In the genomic region with DNA sequence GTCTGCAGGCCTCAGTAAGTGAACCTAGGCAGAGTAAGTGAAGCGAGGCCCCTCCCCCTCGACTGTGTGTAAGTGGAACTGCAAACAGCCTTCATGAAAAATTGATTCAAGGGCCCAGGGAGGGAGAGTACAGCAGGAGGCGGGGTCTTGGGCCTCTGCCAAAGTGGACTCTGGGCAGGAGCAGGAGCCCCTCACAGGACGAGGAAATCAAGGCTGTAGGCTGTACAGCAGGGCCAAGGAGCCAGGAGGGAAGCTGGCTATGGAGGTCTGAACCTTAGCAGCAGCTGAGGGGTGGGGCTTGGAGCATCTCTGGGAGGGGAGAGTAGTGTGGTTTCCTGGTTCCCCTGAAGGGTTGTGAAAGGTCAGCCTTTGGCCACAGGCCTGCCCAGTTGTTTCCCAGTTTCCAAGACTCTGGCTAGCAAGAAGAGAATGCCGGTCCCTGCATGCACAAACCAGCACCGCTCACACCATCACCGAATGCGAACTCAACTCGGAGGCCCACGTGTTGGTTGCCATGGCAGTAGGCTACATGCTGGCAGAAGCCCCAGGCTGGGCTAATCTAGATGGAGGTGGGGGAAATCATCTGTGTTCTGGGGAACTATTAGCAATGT, we compare ENCODE assay signal across 8 mouse cellular contexts. TPM values are rescaled to one million over a fixed set of nuclear protein-coding genes. Genes with fewer than 3 reads are reported as not detected.
DNase-seq lines count a peak whose midpoint lies in the region; ATAC-seq and TF ChIP-seq lines count a peak whose summit lies in the region.

No protein-coding gene starts in this region.

- peak; percentile 26; the same call in 1 of the 2 replicates for ATAC-seq in heart, embryonic 13.5 days (ENCODE audit: extremely low read depth, insufficient number of reproducible peaks, low FRiP score, low TSS enrichment)
- peak; percentile 68 for ATAC-seq in kidney, embryonic 15.5 days (replicated peaks; ENCODE audit: low FRiP score)
- peak; percentile 84 for ATAC-seq in midbrain, embryonic 15.5 days (replicated peaks)
- peak; percentile 28 for ATAC-seq in stomach, postnatal 0 days (ENCODE audit: low FRiP score, low TSS enrichment)

- peak overlapping the region; percentile 69 for H3K9ac ChIP-seq in heart, embryonic 13.5 days
- no peak overlapping the region for H3K9ac ChIP-seq in kidney, embryonic 15.5 days
- peak overlapping the region; percentile 7; the same call in 1 of the 2 replicates for H3K9ac ChIP-seq in midbrain, embryonic 15.5 days
- H3K9ac ChIP-seq in stomach, postnatal 0 days (ENCODE audit: low read length), result 0 out of 2 replicates have a peak overlapping the region, but pooled peaks have one; percentile 8

- H3K4me2 ChIP-seq in heart, embryonic 13.5 days, result peak overlapping the region; percentile 31; the same call in 1 of the 2 replicates
- peak overlapping the region; percentile 21; the same call in 1 of the 2 replicates for H3K4me2 ChIP-seq in kidney, embryonic 15.5 days
- peak overlapping the region; percentile 35 for H3K4me2 ChIP-seq in midbrain, embryonic 15.5 days
- H3K4me2 ChIP-seq in stomach, postnatal 0 days (replicated peaks; ENCODE audit: low read depth), result no peak overlapping the region

- peak overlapping the region; percentile 29; the same call in 1 of the 2 replicates for H3K4me3 ChIP-seq in forebrain, embryonic 10.5 days
- 0 out of 2 replicates have a peak overlapping the region, but pooled peaks have one; percentile 8 for H3K4me3 ChIP-seq in heart, embryonic 13.5 days
- H3K4me3 ChIP-seq in kidney, embryonic 15.5 days (replicated peaks), result no peak overlapping the region
- H3K4me3 ChIP-seq in midbrain, embryonic 15.5 days, result no peak overlapping the region
- no peak overlapping the region for H3K4me3 ChIP-seq in stomach, postnatal 0 days (ENCODE audit: low read depth, low read length)

- no peak for TF ChIP-seq EP300 in stomach, postnatal 0 days (optimal IDR thresholded peaks at IDR 0.05)

- WGBS in forebrain, embryonic 10.5 days, result 32% methylated on average over 10 of the region's 10 CpGs
- WGBS in heart, embryonic 13.5 days, result 22% methylated on average over 10 of the region's 10 CpGs
- 7% methylated on average over 10 of the region's 10 CpGs for WGBS in kidney, embryonic 15.5 days
- WGBS in midbrain, embryonic 15.5 days, result 6% methylated on average over 10 of the region's 10 CpGs
- WGBS in stomach, postnatal 0 days, result 6% methylated on average over 10 of the region's 10 CpGs

- peaks cover 63% of the 10 kb centered on the region for H3K4me1 ChIP-seq in forebrain, embryonic 10.5 days
- H3K4me1 ChIP-seq in heart, embryonic 13.5 days, result peaks cover 76% of the 10 kb centered on the region
- H3K4me1 ChIP-seq in kidney, embryonic 15.5 days, result peaks cover 88% of the 10 kb centered on the region
- peaks cover 34% of the 10 kb centered on the region for H3K4me1 ChIP-seq in midbrain, embryonic 15.5 days
- H3K4me1 ChIP-seq in stomach, postnatal 0 days (replicated peaks; ENCODE audit: control insufficient read depth, insufficient read depth), result peaks cover 17% of the 10 kb centered on the region

- H3K27me3 ChIP-seq in forebrain, embryonic 10.5 days (ENCODE audit: poor library complexity, severe bottlenecking), result no peaks in the 10 kb centered on the region
- no peaks in the 10 kb centered on the region for H3K27me3 ChIP-seq in heart, embryonic 13.5 days (replicated peaks)
- H3K27me3 ChIP-seq in kidney, embryonic 15.5 days, result no peaks in the 10 kb centered on the region
- H3K27me3 ChIP-seq in midbrain, embryonic 15.5 days (replicated peaks), result no peaks in the 10 kb centered on the region
- H3K27me3 ChIP-seq in stomach, postnatal 0 days (ENCODE audit: control insufficient read depth, insufficient read depth, low read length), result no peaks in the 10 kb centered on the region

- no peaks in the 10 kb centered on the region for H3K36me3 ChIP-seq in forebrain, embryonic 10.5 days (replicated peaks)
- H3K36me3 ChIP-seq in heart, embryonic 13.5 days, result no peaks in the 10 kb centered on the region
- no peaks in the 10 kb centered on the region for H3K36me3 ChIP-seq in kidney, embryonic 15.5 days
- no peaks in the 10 kb centered on the region for H3K36me3 ChIP-seq in midbrain, embryonic 15.5 days (replicated peaks)
- H3K36me3 ChIP-seq in stomach, postnatal 0 days (ENCODE audit: control insufficient read depth, insufficient read depth, low read length), result no peaks in the 10 kb centered on the region

- 0 out of 2 replicates have a peak, but pooled peaks cover 2% of the 10 kb centered on the region for H3K9me3 ChIP-seq in forebrain, embryonic 10.5 days
- H3K9me3 ChIP-seq in heart, embryonic 13.5 days, result no peaks in the 10 kb centered on the region
- H3K9me3 ChIP-seq in kidney, embryonic 15.5 days (replicated peaks), result no peaks in the 10 kb centered on the region
- H3K9me3 ChIP-seq in midbrain, embryonic 15.5 days, result no peaks in the 10 kb centered on the region
- no peaks in the 10 kb centered on the region for H3K9me3 ChIP-seq in stomach, postnatal 0 days (ENCODE audit: control insufficient read depth, low read length)

- H3K27ac ChIP-seq in forebrain, embryonic 10.5 days, result peak overlapping the region; percentile 84
- peak overlapping the region; percentile 85 for H3K27ac ChIP-seq in heart, embryonic 13.5 days (replicated peaks)
- peak overlapping the region; percentile 83 for H3K27ac ChIP-seq in kidney, embryonic 15.5 days
- H3K27ac ChIP-seq in midbrain, embryonic 15.5 days, result peak overlapping the region; percentile 88
- peak overlapping the region; percentile 81 for H3K27ac ChIP-seq in stomach, postnatal 0 days (replicated peaks)

- TF ChIP-seq CTCF in stomach, postnatal 0 days (IDR thresholded peaks at IDR 0.05; ENCODE audit: low read depth), result no peak

- peak; percentile 69 for DNase-seq in adrenal gland, postnatal 25 days
- DNase-seq in forebrain, embryonic 10.5 days (ENCODE audit: extremely low spot score, low spot score), result no peak
- peak; percentile 73 for DNase-seq in liver
- peak; percentile 91 for DNase-seq in stomach, postnatal 0 days (ENCODE audit: low spot score)
- DNase-seq in T-cell, adult 2 months (ENCODE audit: low spot score), result no peak

RNA-seq across cellular contexts. Expression of gene Fscn2, which starts 3.4 kb away (rescaled TPM):
- 0.79 TPM in 1 of 2 replicates, not detected in the other for total RNA-seq in adrenal gland, postnatal 25 days (2021)
- 0.32 TPM in 1 of 2 replicates, not detected in the other for polyA plus RNA-seq in forebrain, embryonic 10.5 days (2016; fragmentation: Nextera tagmentation; extraction: Ambion mirVana)
- 0.31 and 0.50 TPM in 2 replicates for polyA plus RNA-seq in heart, embryonic 13.5 days (2015; fragmentation: Nextera tagmentation; extraction: Ambion mirVana)
- polyA plus RNA-seq in kidney, embryonic 15.5 days (2015; fragmentation: Nextera tagmentation; extraction: Ambion mirVana), result 1.1 and 1.2 TPM in 2 replicates
- 0.84 and 1.4 TPM in 2 replicates for polyA plus RNA-seq in midbrain, embryonic 15.5 days (2015; fragmentation: Nextera tagmentation; extraction: Ambion mirVana)
- 0.41 and 0.47 TPM in 2 replicates for polyA plus RNA-seq in stomach, postnatal 0 days (2015; fragmentation: Nextera tagmentation; extraction: Ambion mirVana)

RNA-seq across cellular contexts. Expression of gene Actg1, which starts 9.6 kb away (rescaled TPM):
- 1,036 and 1,352 TPM in 2 replicates for total RNA-seq in adrenal gland, postnatal 25 days (2021)
- 2,559 and 2,733 TPM in 2 replicates for polyA plus RNA-seq in forebrain, embryonic 10.5 days (2016; fragmentation: Nextera tagmentation; extraction: Ambion mirVana)
- polyA plus RNA-seq in heart, embryonic 13.5 days (2015; fragmentation: Nextera tagmentation; extraction: Ambion mirVana), result 1,234 and 1,290 TPM in 2 replicates
- 2,367 and 2,520 TPM in 2 replicates for polyA plus RNA-seq in kidney, embryonic 15.5 days (2015; fragmentation: Nextera tagmentation; extraction: Ambion mirVana)
- polyA plus RNA-seq in midbrain, embryonic 15.5 days (2015; fragmentation: Nextera tagmentation; extraction: Ambion mirVana), result 4,418 and 4,467 TPM in 2 replicates
- 2,268 and 2,377 TPM in 2 replicates for polyA plus RNA-seq in stomach, postnatal 0 days (2015; fragmentation: Nextera tagmentation; extraction: Ambion mirVana)

RNA-seq across cellular contexts. Expression of gene Faap100, which starts 20.7 kb away (rescaled TPM):
- total RNA-seq in adrenal gland, postnatal 25 days (2021), result 35.8 and 55.1 TPM in 2 replicates
- polyA plus RNA-seq in forebrain, embryonic 10.5 days (2016; fragmentation: Nextera tagmentation; extraction: Ambion mirVana), result 33.8 and 36.0 TPM in 2 replicates
- polyA plus RNA-seq in heart, embryonic 13.5 days (2015; fragmentation: Nextera tagmentation; extraction: Ambion mirVana), result 29.1 and 33.5 TPM in 2 replicates
- polyA plus RNA-seq in kidney, embryonic 15.5 days (2015; fragmentation: Nextera tagmentation; extraction: Ambion mirVana), result 33.1 and 41.9 TPM in 2 replicates
- polyA plus RNA-seq in midbrain, embryonic 15.5 days (2015; fragmentation: Nextera tagmentation; extraction: Ambion mirVana), result 124 TPM in 2 replicates
- 14.3 and 15.3 TPM in 2 replicates for polyA plus RNA-seq in stomach, postnatal 0 days (2015; fragmentation: Nextera tagmentation; extraction: Ambion mirVana)

Comparison
In these comparisons a context has a peak if more than half of its experiments do, and no peak if none do; other contexts are left out.
1. DNase-seq: peak in adrenal gland, postnatal 25 days (single experiment), liver (single experiment) and stomach, postnatal 0 days (single experiment); none in forebrain, embryonic 10.5 days (single experiment) and T-cell, adult 2 months (single experiment).
2. H3K4me3 ChIP-seq: peak in forebrain, embryonic 10.5 days (single experiment) and heart, embryonic 13.5 days (single experiment); none in kidney, embryonic 15.5 days (single experiment), midbrain, embryonic 15.5 days (single experiment) and stomach, postnatal 0 days (single experiment).
3. ATAC-seq: peak in every context shown above with its lines; median percentile 84 in midbrain, embryonic 15.5 days; 68 in kidney, embryonic 15.5 days; 28 in stomach, postnatal 0 days; 26 in heart, embryonic 13.5 days.
4. Peak in every context shown above with its lines, with median percentiles within 50 percentile points of each other: H3K27ac ChIP-seq.